In genomic region chr9:107521190-107521589, GRCm38 (mm10) we compare ENCODE assay signal across 10 mouse cellular contexts. TPM values are rescaled to one million over a fixed set of nuclear protein-coding genes. Genes with fewer than 3 reads are reported as not detected.
DNase-seq lines count a peak whose midpoint lies in the region; ATAC-seq and TF ChIP-seq lines count a peak whose summit lies in the region.
"Had no signal": no experiment of that assay in that cellular context is flagged by ENCODE, and none has a peak within 500 bp of the region (broad histone marks: within the 10 kb centered on the region; RNA-seq: fewer than 3 reads in every experiment).

No protein-coding gene starts in this region.

- TF ChIP-seq EP300 in MEL (IDR thresholded peaks at IDR 0.05; ENCODE audit: low read depth in 1 of 2, low read length in 2 of 2): no peak

- peak overlapping the region; percentile 40 for H3K4me2 ChIP-seq in liver, embryonic 11.5 days
- H3K4me2 ChIP-seq in liver, embryonic 12.5 days: no peak overlapping the region

- no peaks in the 10 kb centered on the region for H3K79me2 ChIP-seq in MEL (ENCODE audit: control insufficient read depth, insufficient read depth, low read length, poor library complexity)

- peaks cover 22% of the 10 kb centered on the region for H3K27me3 ChIP-seq in liver, embryonic 11.5 days (replicated peaks; ENCODE audit: control insufficient read depth, insufficient read depth, low read length)
- peaks cover 75% of the 10 kb centered on the region for H3K27me3 ChIP-seq in liver, embryonic 12.5 days (replicated peaks)
- no peaks in the 10 kb centered on the region for H3K27me3 ChIP-seq in MEL (ENCODE audit: control insufficient read depth in 1 of 2, insufficient read depth in 2 of 2, low read length in 2 of 2)
- H3K27me3 ChIP-seq in thymus, adult 2 months (ENCODE audit: control insufficient read depth, insufficient read depth, low read length): no peaks in the 10 kb centered on the region

- 55% methylated on average over 5 of the region's 5 CpGs for WGBS in liver, embryonic 11.5 days
- WGBS in liver, embryonic 12.5 days (ENCODE audit: insufficient replicate concordance): 51% methylated on average over 5 of the region's 5 CpGs
- WGBS in thymus, adult 2 months: 4% methylated on average over 5 of the region's 5 CpGs

- H3K36me3 ChIP-seq in liver, embryonic 11.5 days (ENCODE audit: control insufficient read depth, insufficient read depth, low read length): no peaks in the 10 kb centered on the region
- H3K36me3 ChIP-seq in liver, embryonic 12.5 days: no peaks in the 10 kb centered on the region
- H3K36me3 ChIP-seq in MEL (ENCODE audit: control insufficient read depth in 1 of 2, insufficient read depth in 2 of 2, low read length in 2 of 2): peaks cover 0 to 8% of the 10 kb centered on the region in 2 experiments; a peak in 1 of 4 replicates
- no peaks in the 10 kb centered on the region for H3K36me3 ChIP-seq in thymus, adult 2 months (ENCODE audit: control insufficient read depth, insufficient read depth, low read length)

- no peak for DNase-seq in liver, embryonic 11.5 days (ENCODE audit: low spot score)
- DNase-seq in MEL (ENCODE audit: low read depth, low spot score): no peak
- DNase-seq in thymus, adult 2 months: peak; percentile 64
- DNase-seq in kidney, adult 11 months: no peak
- DNase-seq in cerebellum, adult 18-20 months: no peak
- DNase-seq: heart, postnatal 36 days; liver had no signal

- H3K4me3 ChIP-seq in liver, embryonic 11.5 days (ENCODE audit: low read depth, low read length): no peak overlapping the region
- no peak overlapping the region for H3K4me3 ChIP-seq in liver, embryonic 12.5 days
- peak overlapping the region; percentile 37 to 50 for H3K4me3 ChIP-seq in MEL (ENCODE audit: control insufficient read depth in 1 of 2, insufficient read depth in 1 of 2, low read depth in 2 of 2, low read length in 2 of 2)
- no peak overlapping the region for H3K4me3 ChIP-seq in thymus, adult 2 months (ENCODE audit: control insufficient read depth, insufficient read depth, low read length)

- no peak overlapping the region for H3K27ac ChIP-seq in liver, embryonic 11.5 days (ENCODE audit: low read depth, low read length)
- H3K27ac ChIP-seq in liver, embryonic 12.5 days: no peak overlapping the region
- no peak overlapping the region for H3K27ac ChIP-seq in MEL (ENCODE audit: control insufficient read depth, low read depth, low read length)
- peak overlapping the region; percentile 55 for H3K27ac ChIP-seq in thymus, adult 2 months (ENCODE audit: control insufficient read depth, insufficient read depth, low read length)

- H3K9me3 ChIP-seq in liver, embryonic 11.5 days (ENCODE audit: control insufficient read depth, low read length): no peaks in the 10 kb centered on the region
- no peaks in the 10 kb centered on the region for H3K9me3 ChIP-seq in liver, embryonic 12.5 days (replicated peaks)
- no peaks in the 10 kb centered on the region for H3K9me3 ChIP-seq in MEL (replicated peaks; ENCODE audit: insufficient read depth, low read length)

- H3K9ac ChIP-seq in liver, embryonic 11.5 days (ENCODE audit: low read depth, low read length): no peak overlapping the region
- H3K9ac ChIP-seq in liver, embryonic 12.5 days: no peak overlapping the region
- H3K9ac ChIP-seq in MEL (ENCODE audit: control insufficient read depth, low read depth, low read length, poor library complexity, severe bottlenecking): peak overlapping the region; percentile 43
- H3K9ac ChIP-seq: forebrain, postnatal 0 days had no signal

- H3K4me1 ChIP-seq in liver, embryonic 11.5 days (replicated peaks; ENCODE audit: control insufficient read depth, insufficient read depth, low read length): peaks cover 9% of the 10 kb centered on the region; the same call in 1 of the 2 replicates
- H3K4me1 ChIP-seq in liver, embryonic 12.5 days: peaks cover 14% of the 10 kb centered on the region
- peaks cover 0 to 12% of the 10 kb centered on the region in 2 experiments; a peak in 3 of 4 replicates for H3K4me1 ChIP-seq in MEL (ENCODE audit: control insufficient read depth in 1 of 2, insufficient read depth in 2 of 2, low read length in 2 of 2)
- H3K4me1 ChIP-seq in thymus, adult 2 months (replicated peaks; ENCODE audit: control insufficient read depth, insufficient read depth, low read length): peaks cover 18% of the 10 kb centered on the region

- no peak for TF ChIP-seq CTCF in MEL (IDR thresholded peaks at IDR 0.05 in 2 of 3, conservative IDR thresholded peaks at IDR 0.05 in 1 of 3; ENCODE audit: control insufficient read depth in 1 of 3, insufficient read depth in 1 of 3, low read depth in 2 of 3, low read length in 3 of 3, poor library complexity in 1 of 3, severe bottlenecking in 1 of 3)
- TF ChIP-seq CTCF in thymus, adult 2 months (IDR thresholded peaks at IDR 0.05; ENCODE audit: borderline replicate concordance, control insufficient read depth, extremely low read depth, insufficient read depth, low read length, poor library complexity): no peak

- no peak for TF ChIP-seq RAD21 in MEL (IDR thresholded peaks at IDR 0.05; ENCODE audit: low read depth, low read length)

- TF ChIP-seq POLR2A in MEL (IDR thresholded peaks at IDR 0.05; ENCODE audit: control insufficient read depth in 1 of 2, insufficient read depth in 1 of 2, low read depth in 1 of 2, low read length in 2 of 2, poor library complexity in 1 of 2): no peak
- no peak for TF ChIP-seq POLR2A in thymus, adult 2 months (IDR thresholded peaks at IDR 0.05; ENCODE audit: control insufficient read depth, extremely low read depth, insufficient read depth, low read length, poor library complexity)

- no peak for ATAC-seq in liver, embryonic 11.5 days (replicated peaks; ENCODE audit: low FRiP score)
- ATAC-seq in liver, embryonic 12.5 days: no peak
- peak; percentile 75 for ATAC-seq in inflammation-experienced regulatory T-cells, adult 6 months

TF ChIP-seq in MEL, 35 proteins besides CTCF, POLR2A, EP300 and RAD21 (continues in another document):
- TF ChIP-seq SIN3A (IDR thresholded peaks at IDR 0.05; ENCODE audit: low read length) (no peak), CHD2 (IDR thresholded peaks at IDR 0.05; ENCODE audit: low read length) (no peak), ELF1 (IDR thresholded peaks at IDR 0.05; ENCODE audit: low read depth, low read length) (no peak), ETS1 (IDR thresholded peaks at IDR 0.05; ENCODE audit: low read depth, low read length) (no peak), E2F4 (IDR thresholded peaks at IDR 0.05; ENCODE audit: borderline replicate concordance, low read depth, low read length) (no peak), UBTF (IDR thresholded peaks at IDR 0.05; ENCODE audit: borderline replicate concordance, insufficient read depth, low read depth, low read length) (no peak), NELFE (IDR thresholded peaks at IDR 0.05; ENCODE audit: low read depth, low read length) (no peak), ZKSCAN1 (IDR thresholded peaks at IDR 0.05; ENCODE audit: low read depth, low read length) (no peak)

RNA-seq across cellular contexts. Expression of gene Tmem115, which starts 12.6 kb away (rescaled TPM):
- 35.4 and 35.9 TPM in 2 replicates for polyA plus RNA-seq in liver, embryonic 11.5 days (2014; fragmentation: Nextera tagmentation; extraction: Ambion mirVana)
- 25.9 and 26.4 TPM in 2 replicates for polyA plus RNA-seq in liver, embryonic 12.5 days (2016; fragmentation: Nextera tagmentation; extraction: Ambion mirVana)
- 26.0 and 34.6 TPM in 2 replicates for total RNA-seq in MEL (2012; rRNA removed)
- 10 to 100 TPM in 1 of 2 experiments, not detected in 1; 39.3 TPM for polyA plus RNA-seq in MEL (2012; ENCODE audit: insufficient read depth in 1 of 2, insufficient read length in 2 of 2, low read depth in 1 of 2, low replicate concordance in 2 of 2, missing spikeins in 1 of 2)
- polyA plus RNA-seq in inflammation-experienced regulatory T-cells, adult 6 months (2017; shearing (Covaris generic)): 10 to 100 TPM; 17.5 to 28.0 (median 19.6) TPM
- polyA plus RNA-seq in thymus, adult 2 months (2012; rRNA removed): 49.6 and 55.7 TPM in 2 replicates

RNA-seq across cellular contexts. Expression of gene Cyb561d2, which starts 20.8 kb away (rescaled TPM):
- 28.9 and 31.0 TPM in 2 replicates for polyA plus RNA-seq in liver, embryonic 11.5 days (2014; fragmentation: Nextera tagmentation; extraction: Ambion mirVana)
- 18.5 and 19.5 TPM in 2 replicates for polyA plus RNA-seq in liver, embryonic 12.5 days (2016; fragmentation: Nextera tagmentation; extraction: Ambion mirVana)
- total RNA-seq in MEL (2012; rRNA removed): 38.1 and 38.3 TPM in 2 replicates
- 10 to 100 TPM in 1 of 2 experiments, not detected in 1; 37.8 TPM for polyA plus RNA-seq in MEL (2012; ENCODE audit: insufficient read depth in 1 of 2, insufficient read length in 2 of 2, low read depth in 1 of 2, low replicate concordance in 2 of 2, missing spikeins in 1 of 2)
- polyA plus RNA-seq in inflammation-experienced regulatory T-cells, adult 6 months (2017; shearing (Covaris generic)): 10 to 100 TPM; 66.5 to 78.0 (median 67.2) TPM
- 78.7 and 84.3 TPM in 2 replicates for polyA plus RNA-seq in thymus, adult 2 months (2012; rRNA removed)

RNA-seq across cellular contexts. Expression of gene Nprl2, which starts 20.8 kb away (rescaled TPM):
- 26.5 and 31.3 TPM in 2 replicates for polyA plus RNA-seq in liver, embryonic 11.5 days (2014; fragmentation: Nextera tagmentation; extraction: Ambion mirVana)
- polyA plus RNA-seq in liver, embryonic 12.5 days (2016; fragmentation: Nextera tagmentation; extraction: Ambion mirVana): 15.3 and 16.0 TPM in 2 replicates
- 23.2 and 25.4 TPM in 2 replicates for total RNA-seq in MEL (2012; rRNA removed)
- polyA plus RNA-seq in MEL (2012; ENCODE audit: insufficient read depth in 1 of 2, insufficient read length in 2 of 2, low read depth in 1 of 2, low replicate concordance in 2 of 2, missing spikeins in 1 of 2): 10 to 100 TPM in 1 of 2 experiments, not detected in 1; 30.2 TPM
- 10 to 100 TPM; 48.4 to 55.1 (median 54.4) TPM for polyA plus RNA-seq in inflammation-experienced regulatory T-cells, adult 6 months (2017; shearing (Covaris generic))
- polyA plus RNA-seq in thymus, adult 2 months (2012; rRNA removed): 74.5 and 83.5 TPM in 2 replicates

RNA-seq across cellular contexts. Expression of gene Zmynd10, which starts 25.9 kb away (rescaled TPM):
- 0.10 and 0.35 TPM in 2 replicates for polyA plus RNA-seq in liver, embryonic 11.5 days (2014; fragmentation: Nextera tagmentation; extraction: Ambion mirVana)
- not detected in 2 replicates for polyA plus RNA-seq in liver, embryonic 12.5 days (2016; fragmentation: Nextera tagmentation; extraction: Ambion mirVana)
- 0.26 and 0.31 TPM in 2 replicates for total RNA-seq in MEL (2012; rRNA removed)
- polyA plus RNA-seq in MEL (2012; ENCODE audit: insufficient read depth in 1 of 2, insufficient read length in 2 of 2, low read depth in 1 of 2, low replicate concordance in 2 of 2, missing spikeins in 1 of 2): under 1 TPM in 1 of 2 experiments, not detected in 1; 0.85 TPM
- 1 to 10 TPM; 1.8 to 2.9 (median 2.1) TPM for polyA plus RNA-seq in inflammation-experienced regulatory T-cells, adult 6 months (2017; shearing (Covaris generic))
- polyA plus RNA-seq in thymus, adult 2 months (2012; rRNA removed): 2.9 and 3.4 TPM in 2 replicates
- total RNA-seq: heart, postnatal 36 days had no signal

RNA-seq across cellular contexts. Expression of gene Rassf1, which starts 30.2 kb away (rescaled TPM):
- 31.2 and 37.0 TPM in 2 replicates for polyA plus RNA-seq in liver, embryonic 11.5 days (2014; fragmentation: Nextera tagmentation; extraction: Ambion mirVana)
- 22.2 and 24.8 TPM in 2 replicates for polyA plus RNA-seq in liver, embryonic 12.5 days (2016; fragmentation: Nextera tagmentation; extraction: Ambion mirVana)
- total RNA-seq in MEL (2012; rRNA removed): 40.6 and 48.0 TPM in 2 replicates
- polyA plus RNA-seq in MEL (2012; ENCODE audit: insufficient read depth in 1 of 2, insufficient read length in 2 of 2, low read depth in 1 of 2, low replicate concordance in 2 of 2, missing spikeins in 1 of 2): 10 to 100 TPM in 1 of 2 experiments, not detected in 1; 56.9 TPM
- polyA plus RNA-seq in inflammation-experienced regulatory T-cells, adult 6 months (2017; shearing (Covaris generic)): 10 to 100 TPM; 77.8 to 84.6 (median 82.3) TPM
- polyA plus RNA-seq in thymus, adult 2 months (2012; rRNA removed): 48.8 and 50.8 TPM in 2 replicates

Comparison
In these comparisons a context has a peak if more than half of its experiments do, and no peak if none do; other contexts are left out.
1. H3K4me3 ChIP-seq: peak in MEL (2 of 2); none in liver, embryonic 11.5 days (single experiment), liver, embryonic 12.5 days (single experiment) and thymus, adult 2 months (single experiment).